Mouse (Mus musculus): ENCODE data around the gene Tut7. TPM values are rescaled to one million over a fixed set of nuclear protein-coding genes. Genes with fewer than 3 reads are reported as not detected.

The Tut7 gene
- polyA plus RNA-seq, 1 experiment, result 99.1 TPM

DNA sequence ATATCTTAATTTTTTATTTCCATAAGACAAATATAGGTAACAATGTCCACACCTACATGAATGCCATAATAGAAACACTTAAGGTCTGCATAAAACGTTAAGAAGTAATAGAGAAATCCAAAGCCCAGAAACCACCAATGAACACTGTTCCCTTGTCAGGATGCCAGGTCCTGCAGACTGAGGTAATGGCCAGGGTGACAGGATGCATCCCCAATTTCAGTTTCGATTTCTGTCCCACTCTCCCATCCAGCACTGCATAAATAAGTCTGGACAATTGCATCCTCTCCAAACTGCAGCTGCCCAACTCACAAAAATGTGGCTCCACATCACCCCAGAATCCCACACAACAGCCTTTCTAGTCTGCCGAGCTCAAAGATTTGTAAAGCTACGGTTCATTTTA lies 2.8 kb downstream of the Tut7 start:
- Histone ChIP-seq H3K4me3 (ENCODE audit: low read depth, low read length) (no peak overlapping the region), H3K9me3 (replicated peaks; ENCODE audit: control insufficient read depth, insufficient read depth, low read length, poor library complexity, severe bottlenecking) (no peaks in the 10 kb centered on the region), H3K27ac (ENCODE audit: insufficient read depth, low read length) (no peak overlapping the region), H3K9ac (ENCODE audit: low read depth, poor library complexity, severe bottlenecking) (no peak overlapping the region), H3K4me1 (ENCODE audit: control insufficient read depth, insufficient read depth, low read length) (no peaks in the 10 kb centered on the region), H3K36me3 (ENCODE audit: control insufficient read depth, insufficient read depth, low read length, poor library complexity, severe bottlenecking) (peaks cover 24% of the 10 kb centered on the region), H3K27me3 (ENCODE audit: control insufficient read depth, insufficient read depth, low read length, poor library complexity, severe bottlenecking) (no peaks in the 10 kb centered on the region)
- TF ChIP-seq POLR2A (IDR thresholded peaks at IDR 0.05; ENCODE audit: insufficient read depth, low read length) (no peak), CTCF (IDR thresholded peaks at IDR 0.05; ENCODE audit: low read depth, low read length) (no peak), EP300 (IDR thresholded peaks at IDR 0.05; ENCODE audit: insufficient read depth, low read depth, low read length) (no peak)

DNA sequence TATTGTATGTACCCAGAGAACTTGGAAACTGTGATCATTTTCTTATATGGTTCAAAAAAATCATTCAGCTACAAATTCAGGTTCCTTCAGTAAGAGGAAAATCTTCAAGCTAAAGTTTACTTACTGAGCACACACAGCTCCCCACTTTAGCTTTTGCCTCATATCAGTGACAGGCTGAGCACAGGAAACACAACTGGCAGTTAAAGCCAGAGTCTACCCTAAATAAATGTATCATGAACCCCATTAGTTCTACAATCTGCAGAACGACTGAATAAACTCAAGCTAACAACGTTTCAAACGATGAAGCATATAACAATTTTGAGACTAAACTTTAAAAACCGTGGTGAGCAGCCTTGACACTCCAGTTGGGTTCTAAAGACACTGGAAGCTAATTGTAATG lies 5.6 kb downstream of the Tut7 start:
- Histone ChIP-seq H3K27ac (ENCODE audit: insufficient read depth, low read length) (no peak overlapping the region), H3K4me1 (ENCODE audit: control insufficient read depth, insufficient read depth, low read length) (no peaks in the 10 kb centered on the region), H3K9me3 (replicated peaks; ENCODE audit: control insufficient read depth, insufficient read depth, low read length, poor library complexity, severe bottlenecking) (no peaks in the 10 kb centered on the region), H3K9ac (ENCODE audit: low read depth, poor library complexity, severe bottlenecking) (no peak overlapping the region), H3K27me3 (ENCODE audit: control insufficient read depth, insufficient read depth, low read length, poor library complexity, severe bottlenecking) (no peaks in the 10 kb centered on the region), H3K36me3 (ENCODE audit: control insufficient read depth, insufficient read depth, low read length, poor library complexity, severe bottlenecking) (peaks cover 40% of the 10 kb centered on the region), H3K4me3 (ENCODE audit: low read depth, low read length) (no peak overlapping the region)
- no peak for TF ChIP-seq POLR2A (IDR thresholded peaks at IDR 0.05; ENCODE audit: insufficient read depth, low read length)
- no peak for TF ChIP-seq CTCF (IDR thresholded peaks at IDR 0.05; ENCODE audit: low read depth, low read length)
- no peak for TF ChIP-seq EP300 (IDR thresholded peaks at IDR 0.05; ENCODE audit: insufficient read depth, low read depth, low read length)

DNA sequence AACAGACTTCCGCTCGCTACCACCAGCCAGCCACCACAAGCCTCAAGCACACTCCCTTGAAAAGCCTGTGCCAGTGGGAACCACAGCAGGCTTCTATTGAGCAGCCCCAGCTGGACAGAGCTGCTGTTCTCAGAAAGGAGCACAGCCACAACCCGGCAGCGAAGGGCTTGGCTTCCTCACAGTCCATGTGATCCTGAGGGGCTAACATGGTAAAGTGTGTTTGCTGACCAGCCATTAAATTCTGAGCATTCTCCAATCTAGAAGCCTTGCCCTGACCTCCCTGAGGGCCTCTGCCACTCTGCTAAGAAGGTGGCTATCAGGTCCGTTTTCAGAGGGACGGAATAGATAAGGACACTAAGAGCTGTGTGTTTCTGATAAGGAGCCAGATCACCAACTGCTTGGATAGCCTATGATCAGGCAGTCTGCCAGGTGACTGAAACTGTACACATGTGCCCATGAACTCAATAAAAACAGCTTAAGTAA lies 8.8 kb downstream of the Tut7 start:
- Histone ChIP-seq H3K36me3 (ENCODE audit: control insufficient read depth, insufficient read depth, low read length, poor library complexity, severe bottlenecking) (peaks cover 51% of the 10 kb centered on the region), H3K4me3 (ENCODE audit: low read depth, low read length) (no peak overlapping the region), H3K9ac (ENCODE audit: low read depth, poor library complexity, severe bottlenecking) (no peak overlapping the region), H3K9me3 (replicated peaks; ENCODE audit: control insufficient read depth, insufficient read depth, low read length, poor library complexity, severe bottlenecking) (no peaks in the 10 kb centered on the region), H3K4me1 (ENCODE audit: control insufficient read depth, insufficient read depth, low read length) (no peaks in the 10 kb centered on the region), H3K27me3 (ENCODE audit: control insufficient read depth, insufficient read depth, low read length, poor library complexity, severe bottlenecking) (no peaks in the 10 kb centered on the region), H3K27ac (ENCODE audit: insufficient read depth, low read length) (no peak overlapping the region)
- TF ChIP-seq CTCF (IDR thresholded peaks at IDR 0.05; ENCODE audit: low read depth, low read length), result no peak
- no peak for TF ChIP-seq POLR2A (IDR thresholded peaks at IDR 0.05; ENCODE audit: insufficient read depth, low read length)
- TF ChIP-seq EP300 (IDR thresholded peaks at IDR 0.05; ENCODE audit: insufficient read depth, low read depth, low read length), result no peak

DNA sequence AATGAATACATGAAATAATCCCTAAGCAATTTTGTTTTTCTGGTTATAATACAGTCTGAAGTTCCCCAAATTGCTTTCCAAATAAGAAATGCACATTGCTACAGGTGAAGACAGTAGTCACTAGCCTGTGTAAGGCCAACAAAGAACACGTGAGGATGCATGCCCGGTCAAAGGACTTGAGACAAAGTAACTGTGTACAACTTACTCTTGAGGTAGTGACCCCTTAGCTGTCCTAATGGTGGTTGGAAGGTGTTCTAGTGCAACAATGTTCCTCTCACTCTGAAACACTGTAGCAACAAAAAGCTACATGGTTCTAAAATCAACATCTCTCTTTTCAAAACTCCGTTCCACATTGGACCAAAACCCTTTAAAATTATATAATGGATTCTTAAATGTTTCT lies 11.4 kb downstream of the Tut7 start:
- H3K27me3 ChIP-seq (ENCODE audit: control insufficient read depth, insufficient read depth, low read length, poor library complexity, severe bottlenecking), result no peaks in the 10 kb centered on the region
- no peak for TF ChIP-seq EP300 (IDR thresholded peaks at IDR 0.05; ENCODE audit: insufficient read depth, low read depth, low read length)
- no peak for TF ChIP-seq CTCF (IDR thresholded peaks at IDR 0.05; ENCODE audit: low read depth, low read length)
- no peak for TF ChIP-seq POLR2A (IDR thresholded peaks at IDR 0.05; ENCODE audit: insufficient read depth, low read length)
- H3K9ac ChIP-seq (ENCODE audit: low read depth, poor library complexity, severe bottlenecking), result no peak overlapping the region
- H3K36me3 ChIP-seq (ENCODE audit: control insufficient read depth, insufficient read depth, low read length, poor library complexity, severe bottlenecking), result peaks cover 66% of the 10 kb centered on the region
- no peak overlapping the region for H3K27ac ChIP-seq (ENCODE audit: insufficient read depth, low read length)
- H3K9me3 ChIP-seq (replicated peaks; ENCODE audit: control insufficient read depth, insufficient read depth, low read length, poor library complexity, severe bottlenecking), result no peaks in the 10 kb centered on the region
- H3K4me3 ChIP-seq (ENCODE audit: low read depth, low read length), result no peak overlapping the region
- no peaks in the 10 kb centered on the region for H3K4me1 ChIP-seq (ENCODE audit: control insufficient read depth, insufficient read depth, low read length)

DNA sequence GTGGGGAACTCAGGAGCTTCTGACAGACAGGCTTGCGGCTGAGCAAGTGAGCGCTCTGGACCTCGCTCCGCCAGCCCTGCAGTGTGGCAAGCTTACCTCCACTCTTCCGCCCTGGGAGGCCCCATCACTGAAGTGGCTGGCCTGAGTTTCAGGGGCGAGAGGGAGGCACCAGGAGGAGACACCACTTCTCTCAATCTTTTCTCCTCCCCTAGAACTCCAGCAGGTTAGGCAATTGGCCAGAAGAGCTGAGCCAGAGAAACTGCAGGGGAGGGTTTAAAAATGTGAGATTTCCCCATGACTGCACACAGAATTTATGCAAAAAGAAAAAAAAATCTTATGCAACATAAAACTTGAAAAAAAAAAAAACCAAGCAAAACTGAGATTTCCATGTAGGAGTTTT lies 21.9 kb downstream of the Tut7 start:
- Histone ChIP-seq H3K9me3 (replicated peaks; ENCODE audit: control insufficient read depth, insufficient read depth, low read length, poor library complexity, severe bottlenecking) (no peaks in the 10 kb centered on the region), H3K4me3 (ENCODE audit: low read depth, low read length) (no peak overlapping the region), H3K36me3 (ENCODE audit: control insufficient read depth, insufficient read depth, low read length, poor library complexity, severe bottlenecking) (peaks cover 50% of the 10 kb centered on the region), H3K4me1 (ENCODE audit: control insufficient read depth, insufficient read depth, low read length) (no peaks in the 10 kb centered on the region), H3K27ac (ENCODE audit: insufficient read depth, low read length) (no peak overlapping the region), H3K27me3 (ENCODE audit: control insufficient read depth, insufficient read depth, low read length, poor library complexity, severe bottlenecking) (no peaks in the 10 kb centered on the region), H3K9ac (ENCODE audit: low read depth, poor library complexity, severe bottlenecking) (no peak overlapping the region)
- no peak for TF ChIP-seq POLR2A (IDR thresholded peaks at IDR 0.05; ENCODE audit: insufficient read depth, low read length)
- no peak for TF ChIP-seq EP300 (IDR thresholded peaks at IDR 0.05; ENCODE audit: insufficient read depth, low read depth, low read length)
- no peak for TF ChIP-seq CTCF (IDR thresholded peaks at IDR 0.05; ENCODE audit: low read depth, low read length)

DNA sequence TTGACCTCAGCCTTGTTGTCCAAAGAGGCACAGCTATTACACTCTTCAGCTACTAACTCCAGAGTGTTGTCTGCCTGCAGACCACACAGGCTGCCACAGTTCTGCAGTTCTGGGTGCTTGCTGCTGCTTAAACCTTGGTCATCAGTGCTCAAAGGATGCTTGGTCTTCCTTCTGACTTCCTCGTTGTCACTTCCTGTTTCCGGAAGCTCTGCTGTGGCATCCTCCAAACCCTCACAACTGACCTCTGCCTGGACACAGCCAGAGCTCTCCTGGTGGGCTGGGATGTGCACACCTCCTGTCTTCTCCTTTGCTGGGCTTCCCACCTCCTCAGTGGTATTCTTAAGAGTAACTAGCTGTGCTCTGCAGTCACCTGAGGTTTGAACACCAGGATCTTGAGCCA lies 22.9 kb downstream of the Tut7 start:
- Histone ChIP-seq H3K4me3 (ENCODE audit: low read depth, low read length) (no peak overlapping the region), H3K9ac (ENCODE audit: low read depth, poor library complexity, severe bottlenecking) (no peak overlapping the region), H3K4me1 (ENCODE audit: control insufficient read depth, insufficient read depth, low read length) (no peaks in the 10 kb centered on the region), H3K27me3 (ENCODE audit: control insufficient read depth, insufficient read depth, low read length, poor library complexity, severe bottlenecking) (no peaks in the 10 kb centered on the region), H3K36me3 (ENCODE audit: control insufficient read depth, insufficient read depth, low read length, poor library complexity, severe bottlenecking) (peaks cover 46% of the 10 kb centered on the region), H3K9me3 (replicated peaks; ENCODE audit: control insufficient read depth, insufficient read depth, low read length, poor library complexity, severe bottlenecking) (no peaks in the 10 kb centered on the region), H3K27ac (ENCODE audit: insufficient read depth, low read length) (no peak overlapping the region)
- TF ChIP-seq POLR2A (IDR thresholded peaks at IDR 0.05; ENCODE audit: insufficient read depth, low read length) (no peak), EP300 (IDR thresholded peaks at IDR 0.05; ENCODE audit: insufficient read depth, low read depth, low read length) (no peak), CTCF (IDR thresholded peaks at IDR 0.05; ENCODE audit: low read depth, low read length) (no peak)
